Mouse (Mus musculus) stomach, postnatal 0 days (tissue): ENCODE results near the gene Esr2. TPM values are rescaled to one million over a fixed set of nuclear protein-coding genes. Genes with fewer than 3 reads are reported as not detected.
A peak's percentile ranks its signal among the peaks of the same experiment; 100 is the strongest.
"Not testable (repeated sequence)": the region's sequence is repeated elsewhere in the genome, so short reads cannot be mapped to it uniquely, and the experiment has no call there.

Experiments used
- ATAC-seq: fragments of 200-750 bp; cut with Nextera tagmentation; 2 replicates; pipeline ENCODE4 v1.8.0; 2017; ENCODE audit not compliant: low FRiP score, low TSS enrichment
- DNase-seq: peaks from one replicate; pipeline ENCODE4 v3.0.0-alpha.2; 2016; ENCODE audit warnings: low spot score
- H3K27ac ChIP-seq: fragments of 300-500 bp; sonication (generic); replicated peaks from 2 replicates; pipeline ENCODE4 v1.5.1; 2014; ENCODE audit warnings: mild to moderate bottlenecking, control low read depth
- H3K27me3 ChIP-seq: fragments of 300-500 bp; sonication (generic); 2 replicates; pipeline ENCODE4 v1.6.1; 2014; ENCODE audit warnings: low read length; ENCODE audit not compliant: control insufficient read depth, insufficient read depth
- H3K36me3 ChIP-seq: fragments of 300-500 bp; sonication (generic); 2 replicates; pipeline ENCODE4 v1.6.1; 2014; ENCODE audit warnings: low read length, mixed read lengths; ENCODE audit not compliant: control insufficient read depth, insufficient read depth
- H3K4me1 ChIP-seq: fragments of 300-500 bp; sonication (generic); replicated peaks from 2 replicates; pipeline ENCODE4 v1.6.1; 2014; ENCODE audit warnings: antibody characterized with exemption; ENCODE audit not compliant: control insufficient read depth, insufficient read depth
- H3K4me2 ChIP-seq: fragments of 300-500 bp; sonication (generic); replicated peaks from 2 replicates; pipeline ENCODE4 v1.6.1; 2014; ENCODE audit warnings: low read depth, mild to moderate bottlenecking, control low read depth, moderate library complexity
- H3K4me3 ChIP-seq: fragments of 300-500 bp; sonication (generic); 2 replicates; pipeline ENCODE4 v1.5.1; 2014; ENCODE audit warnings: low read depth, low read length, control low read depth
- H3K9ac ChIP-seq: fragments of 300-500 bp; sonication (generic); 2 replicates; pipeline ENCODE4 v1.6.1; 2014; ENCODE audit warnings: mild to moderate bottlenecking, low read length, control low read depth, mixed read lengths
- H3K9me3 ChIP-seq: fragments of 300-500 bp; sonication (generic); 2 replicates; pipeline ENCODE4 v1.6.1; 2016; ENCODE audit warnings: low read length; ENCODE audit not compliant: control insufficient read depth
- CTCF ChIP-seq: IDR thresholded peaks from 2 replicates; pipeline ENCODE4 v1.5.1; 2016; ENCODE audit warnings: antibody characterized with exemption, low read depth, mild to moderate bottlenecking, moderate library complexity
- EP300 ChIP-seq: optimal IDR thresholded peaks from 2 replicates; pipeline ENCODE3; 2016; ENCODE audit warnings: antibody characterized with exemption
- WGBS: fragments of 180-500 bp; shearing (Covaris S2); extraction: QIAGEN DNeasy Blood & Tissue Kit; methylation state at CpG from one replicate; pipeline ENCODE4 v1.1.7; 2014; 5-methylcytosine and 5-hydroxymethylcytosine counted together
- polyA plus RNA-seq: library from polyadenylated mRNA; unstranded; fragments of >200 nt; fragmentation: Nextera tagmentation; extraction: Ambion mirVana; gene quantifications from 2 replicates; pipeline ENCODE4 v1.2.1, GENCODE M21; 2015

The Esr2 gene
- 0.04 and 0.05 TPM in 2 replicates for polyA plus RNA-seq

DNA sequence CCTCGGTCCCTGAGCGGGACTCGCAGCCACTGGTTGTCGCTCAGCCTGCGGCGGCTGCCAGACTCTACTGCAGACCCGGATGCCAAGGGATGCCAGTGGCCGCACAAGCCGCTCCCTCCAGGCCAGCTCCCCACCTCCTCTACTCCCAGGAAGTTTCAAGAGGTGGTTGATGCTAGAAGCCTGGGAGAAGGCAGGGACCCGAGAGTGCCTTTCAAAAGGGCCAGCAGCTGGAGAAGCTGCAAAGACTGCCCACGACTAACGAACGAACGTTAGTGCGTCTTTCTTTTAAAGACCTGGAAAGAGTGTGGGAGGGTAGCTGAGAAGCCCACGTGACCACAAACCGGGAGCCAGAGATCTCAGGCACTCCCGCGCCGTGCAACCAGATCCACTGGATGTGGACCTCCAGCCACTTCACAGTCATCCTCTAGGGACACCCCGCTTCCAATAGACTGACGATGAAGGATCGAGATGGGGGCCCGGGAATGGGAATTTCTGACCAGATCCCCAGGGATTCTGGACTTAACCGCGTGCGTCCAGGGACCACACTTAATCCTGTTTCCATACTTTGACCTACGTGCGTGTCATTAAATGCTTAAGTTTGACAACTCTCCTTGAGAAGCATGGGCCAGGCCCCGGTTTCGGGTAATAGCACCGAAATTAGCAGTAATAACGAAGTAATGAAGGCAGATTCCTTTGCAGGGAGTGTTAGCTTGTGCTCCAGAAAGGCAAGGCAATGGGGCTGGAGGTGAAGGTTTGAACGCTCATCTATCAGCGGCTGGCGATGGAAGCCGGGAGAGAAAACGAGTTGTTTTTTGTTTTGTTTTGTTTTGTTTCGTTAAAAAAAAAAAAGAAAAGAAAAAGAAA is at the start of gene Esr2:
TSS of gene Esr2 (minus strand) at position 260 of the 864 bp plus-strand sequence.
- Histone ChIP-seq H3K27ac (no peak within 1 kb of the TSS), H3K9me3 (no peaks in the 10 kb centered on the region), H3K9ac (peak within 1 kb of the TSS; percentile 36; the same call in 1 of the 2 replicates), H3K4me3 (peak within 1 kb of the TSS; percentile 44), H3K4me2 (peak within 1 kb of the TSS; percentile 86), H3K4me1 (no peaks in the 10 kb centered on the region), H3K36me3 (no peaks in the 10 kb centered on the region), H3K27me3 (no peaks in the 10 kb centered on the region)
- peak; percentile 42 for DNase-seq
- TF ChIP-seq EP300 (no peak), CTCF (no peak)
- ATAC-seq = no peak
- under 1% methylated on average over 39 of the region's 39 CpGs for WGBS

DNA sequence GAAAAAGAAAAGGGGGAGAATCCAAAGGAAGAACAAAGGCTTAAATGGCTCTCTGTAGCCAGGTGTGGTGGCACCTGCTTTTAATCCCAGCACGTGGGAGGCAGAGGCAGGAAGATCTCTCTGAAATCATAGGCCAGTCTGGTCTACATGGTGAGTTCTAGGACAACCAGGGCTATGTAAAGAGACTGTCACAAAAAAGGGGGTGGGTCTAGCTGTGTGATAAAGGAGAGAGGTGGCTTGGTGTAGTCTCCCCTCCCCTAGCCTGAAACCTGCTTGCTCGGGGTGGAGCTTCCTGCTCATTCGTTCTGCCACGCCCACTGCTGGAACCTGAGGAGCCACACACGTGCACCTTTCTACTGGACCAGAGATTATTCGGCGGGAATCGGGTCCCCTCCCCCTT is 45.0 kb upstream of the Esr2 start:
- 51% methylated on average over 3 of the region's 8 CpGs for WGBS
- DNase-seq, H3K27me3 ChIP-seq, H3K9me3 ChIP-seq, H3K4me1 ChIP-seq, H3K36me3 ChIP-seq, H3K27ac ChIP-seq, ATAC-seq, H3K9ac ChIP-seq, H3K4me3 ChIP-seq, H3K4me2 ChIP-seq: not testable (repeated sequence)

DNA sequence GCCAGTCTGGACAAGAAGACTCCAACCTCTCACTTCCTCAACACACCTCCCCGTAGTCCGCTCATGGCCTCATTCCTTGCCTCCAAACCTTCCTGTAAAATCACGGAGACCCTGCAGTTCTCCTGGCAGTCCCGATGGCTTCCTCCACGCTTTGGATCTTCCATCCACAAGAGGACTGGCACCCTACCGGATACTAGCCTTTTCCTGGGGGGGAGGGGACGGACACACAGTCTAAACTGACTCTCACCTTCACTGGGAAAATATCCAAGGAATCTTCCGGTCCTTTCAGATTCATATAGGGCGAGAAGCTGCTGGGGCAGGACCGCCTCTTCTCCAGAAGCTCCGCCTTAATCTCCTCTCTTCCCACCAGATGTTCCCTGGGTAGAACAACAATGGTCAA is 39.7 kb upstream of the Esr2 start:
- Histone ChIP-seq H3K27me3 (no peaks in the 10 kb centered on the region), H3K27ac (no peak overlapping the region), H3K9ac (no peak overlapping the region), H3K4me2 (no peak overlapping the region), H3K9me3 (no peaks in the 10 kb centered on the region), H3K4me1 (no peaks in the 10 kb centered on the region), H3K36me3 (no peaks in the 10 kb centered on the region), H3K4me3 (no peak overlapping the region)
- TF ChIP-seq CTCF (no peak), EP300 (no peak)
- ATAC-seq = 0 out of 2 replicates have a peak, but pooled peaks have one; percentile 18
- 75% methylated on average over 11 of the region's 11 CpGs for WGBS
- no peak for DNase-seq

GRCm38 (mm10) chr12:76215121-76215520 is 38.1 kb upstream of the Esr2 start:
- Histone ChIP-seq H3K4me2 (no peak overlapping the region), H3K27ac (no peak overlapping the region), H3K9me3 (no peaks in the 10 kb centered on the region), H3K4me3 (no peak overlapping the region), H3K36me3 (no peaks in the 10 kb centered on the region), H3K27me3 (no peaks in the 10 kb centered on the region), H3K4me1 (no peaks in the 10 kb centered on the region), H3K9ac (no peak overlapping the region)
- no peak for DNase-seq
- TF ChIP-seq EP300 (no peak), CTCF (no peak)
- WGBS = 24% methylated on average over 5 of the region's 5 CpGs
- no peak for ATAC-seq

- H3K9ac ChIP-seq = no peak overlapping the region
- H3K9me3 ChIP-seq = no peaks in the 10 kb centered on the region
- H3K4me2 ChIP-seq = no peak overlapping the region
- no peak for DNase-seq
- no peak for TF ChIP-seq EP300
- TF ChIP-seq CTCF = no peak
- no peak for ATAC-seq
- H3K36me3 ChIP-seq = no peaks in the 10 kb centered on the region
- no peak overlapping the region for H3K27ac ChIP-seq
- H3K4me1 ChIP-seq = no peaks in the 10 kb centered on the region
- no peaks in the 10 kb centered on the region for H3K27me3 ChIP-seq
- WGBS = 91% methylated on average over 5 of the region's 5 CpGs
- no peak overlapping the region for H3K4me3 ChIP-seq
Measured at GRCm38 (mm10) chr12:76209429-76209974, 32.4 kb upstream of the Esr2 start.

DNA sequence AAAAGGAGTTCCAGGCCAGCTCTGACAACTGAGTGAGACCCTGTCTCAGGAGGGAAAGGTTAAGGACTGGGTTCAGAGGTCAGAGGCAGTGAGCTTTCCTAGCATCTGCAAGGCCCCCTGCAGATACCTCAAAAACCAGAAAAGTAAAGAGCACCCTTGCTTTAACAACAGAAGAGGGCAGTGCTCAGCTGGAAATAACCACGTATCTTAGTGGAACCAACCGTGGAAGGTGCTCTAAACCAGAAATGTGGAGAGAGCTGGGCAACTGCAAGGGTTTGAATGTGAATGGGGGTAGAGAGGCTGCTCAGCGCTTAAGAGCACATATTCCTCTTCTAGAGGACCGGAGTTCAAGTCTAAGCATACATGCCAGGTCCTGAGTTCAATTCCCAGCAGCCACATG is 23.3 kb upstream of the Esr2 start:
- peak; percentile 31 for TF ChIP-seq CTCF
- no peak for TF ChIP-seq EP300
- no peaks in the 10 kb centered on the region for H3K9me3 ChIP-seq
- H3K27me3 ChIP-seq = no peaks in the 10 kb centered on the region
- H3K36me3 ChIP-seq = no peaks in the 10 kb centered on the region
- no peak overlapping the region for H3K27ac ChIP-seq
- H3K4me2 ChIP-seq = no peak overlapping the region
- peaks cover 3% of the 10 kb centered on the region; the same call in 1 of the 2 replicates for H3K4me1 ChIP-seq
- no peak for ATAC-seq
- DNase-seq = no peak
- no peak overlapping the region for H3K9ac ChIP-seq
- H3K4me3 ChIP-seq = no peak overlapping the region
- 67% methylated on average over 4 of the region's 4 CpGs for WGBS
